Mouse (Mus musculus) left cerebral cortex, adult 11 months (tissue): ENCODE results near the gene Chd3.
"Not testable (repeated sequence)": the region's sequence is repeated elsewhere in the genome, so short reads cannot be mapped to it uniquely, and the experiment has no call there.

Experiments used
- DNase-seq: peaks from one replicate; pipeline ENCODE4 v3.0.0; 2022; ENCODE audit warnings: low spot score

Gene Chd3

DNA sequence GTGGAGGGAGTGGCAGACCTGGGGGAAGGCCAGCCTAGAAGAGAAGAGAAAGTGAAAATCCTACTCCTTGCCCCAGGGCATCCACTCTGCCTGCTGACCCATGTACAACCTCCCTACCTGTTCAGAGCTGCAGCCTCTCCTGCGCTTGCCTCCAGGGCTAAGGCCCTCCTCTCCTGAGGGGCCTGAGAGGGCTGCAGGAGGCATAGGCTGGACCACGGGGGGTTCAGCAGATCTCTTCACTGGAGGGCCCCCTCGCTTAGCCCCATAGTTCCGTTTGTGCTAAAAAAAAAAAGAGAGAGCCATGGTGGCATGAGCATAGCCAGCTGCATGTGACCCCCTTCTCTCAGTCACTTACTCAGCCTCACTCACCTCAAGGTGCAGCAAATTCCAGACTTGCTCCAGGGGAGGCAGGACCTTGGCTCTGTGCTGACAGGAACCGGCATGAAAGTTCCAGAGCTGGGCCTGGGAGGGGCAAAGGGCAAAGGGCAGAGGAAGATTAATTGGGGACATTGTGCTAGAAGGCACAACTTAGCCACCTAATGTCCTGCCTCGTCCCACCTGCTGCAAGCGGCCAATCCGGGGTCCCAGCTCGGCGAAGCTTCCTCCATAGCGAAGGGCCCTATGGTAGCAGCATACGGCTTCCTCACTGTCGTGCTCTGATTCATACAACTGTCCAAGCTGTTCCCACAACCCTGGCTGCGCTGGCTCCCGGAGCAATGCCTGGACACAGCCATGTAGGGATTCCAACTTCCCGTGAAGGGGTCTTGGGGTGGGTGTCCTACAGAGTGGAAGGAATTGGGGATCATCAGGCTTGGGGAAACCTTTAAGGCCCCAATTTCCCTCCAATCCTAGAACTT lies 37.9 kb upstream of the Chd3 start:
- DNase-seq = no peak

DNA sequence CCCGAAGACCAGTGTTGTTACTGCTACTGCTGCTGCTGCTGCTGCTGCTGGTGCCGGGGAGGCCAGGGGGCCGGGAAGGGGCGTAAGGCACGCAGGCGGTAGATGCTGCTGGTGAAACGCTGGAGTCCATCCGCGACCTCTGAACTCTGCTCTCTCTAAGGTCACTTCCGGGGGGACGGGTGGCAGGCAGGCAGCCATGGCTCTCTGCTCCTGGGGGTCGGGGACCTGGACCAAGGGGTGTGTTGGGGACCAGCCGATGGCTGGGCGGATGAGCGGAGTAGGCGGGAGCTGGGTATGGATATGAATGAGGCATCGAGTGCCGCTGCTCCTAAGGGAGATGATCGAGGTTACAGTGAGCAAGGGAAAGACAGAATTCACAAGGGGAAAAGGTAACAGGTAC lies 37.1 kb upstream of the Chd3 start:
- DNase-seq = no peak

DNA sequence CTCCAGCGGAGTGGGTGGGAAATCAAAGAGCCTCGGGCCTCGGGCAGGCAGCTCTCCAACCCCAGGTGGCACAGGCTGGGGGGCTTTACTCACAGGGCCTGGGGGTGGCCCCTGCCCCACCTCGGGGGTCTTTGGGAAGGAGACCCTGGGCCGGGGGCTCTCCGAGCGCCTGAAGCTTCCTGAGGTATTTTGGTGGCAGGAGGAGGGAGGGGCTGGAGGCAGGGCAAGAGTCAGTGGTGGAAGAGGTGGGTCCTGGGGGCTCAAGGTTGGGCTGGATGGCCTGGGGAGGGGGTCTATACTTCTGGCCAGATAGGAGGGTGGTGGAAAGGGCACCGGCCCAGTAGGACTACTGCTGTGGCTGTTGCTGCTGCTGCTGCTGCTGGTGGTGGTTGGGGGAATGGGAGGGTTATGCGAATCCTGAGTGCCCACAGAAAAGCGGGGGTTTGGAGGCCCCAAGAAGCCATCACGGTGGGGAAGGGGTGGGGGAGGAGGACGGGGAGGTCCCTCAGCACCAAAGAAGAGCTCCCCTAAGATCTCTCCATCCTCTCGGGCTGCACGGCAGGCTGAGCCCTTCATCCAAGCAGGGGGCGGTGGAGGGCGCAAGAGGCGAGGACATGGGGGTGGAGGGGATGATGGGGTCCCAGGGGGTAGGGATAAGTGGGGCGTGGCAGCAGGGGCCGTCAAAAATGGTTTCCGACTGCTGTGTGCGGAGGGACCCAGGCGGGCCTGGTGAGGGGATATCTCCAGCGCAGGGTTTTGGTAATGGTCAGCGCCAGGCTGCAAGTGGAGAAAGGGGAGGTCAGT lies 36.4 kb upstream of the Chd3 start:
- no peak for DNase-seq

DNA sequence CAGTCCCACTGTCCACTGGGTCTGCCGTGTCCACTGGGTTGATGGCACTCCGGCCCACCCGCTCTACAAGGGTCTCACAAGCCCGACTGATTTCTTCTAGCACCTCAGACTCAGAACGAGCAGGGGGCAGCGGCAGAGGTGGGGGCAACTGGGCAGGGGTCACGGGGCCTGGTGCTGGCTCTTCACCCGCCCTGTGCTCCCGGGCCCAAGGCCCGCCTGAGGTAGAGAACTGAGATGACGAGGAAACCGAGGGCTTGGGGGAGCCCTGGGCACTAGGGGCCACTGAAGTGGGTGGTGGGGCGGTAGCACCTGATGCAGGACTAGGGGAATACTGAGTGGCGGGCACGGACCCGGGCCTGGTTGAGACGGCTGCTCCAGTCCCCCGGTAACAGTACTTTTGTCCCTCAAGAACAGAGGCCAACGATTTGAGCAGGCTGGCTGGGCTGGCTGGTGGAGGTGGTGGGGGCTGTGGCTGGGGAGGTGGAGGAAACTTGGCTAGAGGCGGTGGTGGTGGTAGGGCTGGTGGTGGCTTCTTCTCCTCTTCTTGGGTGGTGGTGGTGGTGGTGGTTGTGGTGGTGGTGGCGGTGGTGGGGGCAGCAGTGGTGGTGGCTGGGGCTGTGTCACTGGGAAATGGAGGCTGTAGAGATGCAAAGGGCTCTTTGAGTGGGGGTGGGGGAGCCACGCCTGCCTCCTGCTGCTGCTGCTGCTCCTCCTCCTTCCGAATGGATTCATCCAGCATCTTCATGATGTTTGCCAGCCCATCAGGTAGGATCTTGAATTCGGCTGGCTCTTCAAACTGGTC lies 35.6 kb upstream of the Chd3 start:
- no peak for DNase-seq

DNA sequence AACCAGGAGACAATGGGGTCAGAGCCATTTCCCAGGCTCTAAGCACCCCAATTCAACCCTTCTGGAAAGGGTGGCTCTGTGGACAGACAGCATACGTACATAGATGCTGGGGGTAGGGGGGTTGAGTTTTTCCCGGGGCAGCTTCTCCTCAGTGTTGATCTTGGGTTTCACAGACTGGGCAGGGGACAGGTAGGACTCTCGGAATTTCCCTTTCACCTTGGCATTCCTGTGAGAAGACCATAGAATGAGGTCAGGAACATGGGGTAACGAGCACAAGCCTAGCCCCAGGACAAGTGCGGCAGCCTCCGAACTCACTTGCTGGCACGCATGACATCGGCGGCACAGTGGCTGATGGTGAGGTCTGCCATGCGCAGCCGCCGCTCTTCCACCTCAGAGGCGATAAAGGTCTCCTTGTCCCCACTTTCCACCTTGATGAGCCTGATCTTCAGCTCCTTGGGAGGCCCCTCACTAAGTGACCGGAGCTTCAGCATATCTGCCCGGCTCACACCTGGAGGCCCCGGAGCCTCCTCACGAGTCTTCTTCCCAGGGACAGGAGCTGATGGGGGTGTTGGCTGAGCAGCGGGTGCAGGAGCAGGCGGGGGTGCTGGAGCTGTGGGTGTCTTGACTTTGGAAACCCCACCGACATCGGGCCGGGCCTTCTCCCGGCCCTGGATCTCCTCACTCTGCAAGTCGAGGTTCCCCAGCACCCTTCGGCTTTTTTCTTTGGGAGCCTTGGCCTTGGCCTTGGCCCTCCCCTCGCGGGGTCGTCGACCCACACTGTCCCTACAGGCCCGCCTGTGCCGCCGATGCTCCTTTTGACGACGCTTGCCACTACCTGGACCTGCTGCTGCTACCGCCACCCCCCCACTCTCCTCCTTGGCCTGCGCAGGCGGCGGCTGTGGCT lies 34.7 kb upstream of the Chd3 start:
- no peak for DNase-seq

DNA sequence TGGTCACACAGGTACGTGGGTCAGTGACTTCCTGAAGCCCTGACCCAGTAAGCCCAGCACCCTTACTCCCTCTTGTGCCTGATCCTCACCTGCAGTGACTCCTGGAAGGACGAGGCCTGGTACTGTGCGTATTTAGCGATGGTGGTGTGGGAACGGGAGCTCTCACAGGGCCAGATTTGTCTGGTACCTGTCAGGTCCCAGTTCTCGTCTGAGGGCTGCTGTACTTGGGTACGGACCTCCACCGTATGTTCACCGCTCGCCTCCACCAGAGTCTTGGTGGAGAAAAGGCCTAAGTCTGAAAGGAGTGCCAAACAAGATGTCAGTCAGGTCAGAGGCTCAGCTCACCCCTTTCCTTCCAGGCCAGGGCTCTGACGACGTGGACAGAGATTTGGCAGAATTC lies 32.8 kb upstream of the Chd3 start:
- no peak for DNase-seq

DNA sequence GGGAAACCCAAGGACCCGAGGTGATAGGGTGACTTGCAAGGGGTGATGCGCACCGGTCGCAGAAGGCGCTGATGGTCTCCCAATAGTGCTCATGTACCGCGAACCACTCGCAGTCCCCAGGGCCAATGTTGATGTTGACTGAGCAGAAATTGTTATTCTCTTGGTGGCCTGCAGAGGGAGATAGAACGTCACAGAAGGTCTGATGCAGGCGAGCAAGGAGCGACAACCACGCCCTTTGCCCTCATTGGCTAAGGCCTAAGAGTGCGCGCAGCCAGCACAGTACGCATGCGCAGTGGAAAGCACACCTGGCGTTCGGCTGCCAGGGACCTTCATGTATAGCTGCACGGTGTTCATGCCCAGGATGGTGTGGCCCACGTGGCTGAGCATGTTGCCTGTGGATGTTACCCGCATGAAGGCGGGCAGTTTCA lies 32.0 kb upstream of the Chd3 start:
- peak; percentile 91 for DNase-seq

DNA sequence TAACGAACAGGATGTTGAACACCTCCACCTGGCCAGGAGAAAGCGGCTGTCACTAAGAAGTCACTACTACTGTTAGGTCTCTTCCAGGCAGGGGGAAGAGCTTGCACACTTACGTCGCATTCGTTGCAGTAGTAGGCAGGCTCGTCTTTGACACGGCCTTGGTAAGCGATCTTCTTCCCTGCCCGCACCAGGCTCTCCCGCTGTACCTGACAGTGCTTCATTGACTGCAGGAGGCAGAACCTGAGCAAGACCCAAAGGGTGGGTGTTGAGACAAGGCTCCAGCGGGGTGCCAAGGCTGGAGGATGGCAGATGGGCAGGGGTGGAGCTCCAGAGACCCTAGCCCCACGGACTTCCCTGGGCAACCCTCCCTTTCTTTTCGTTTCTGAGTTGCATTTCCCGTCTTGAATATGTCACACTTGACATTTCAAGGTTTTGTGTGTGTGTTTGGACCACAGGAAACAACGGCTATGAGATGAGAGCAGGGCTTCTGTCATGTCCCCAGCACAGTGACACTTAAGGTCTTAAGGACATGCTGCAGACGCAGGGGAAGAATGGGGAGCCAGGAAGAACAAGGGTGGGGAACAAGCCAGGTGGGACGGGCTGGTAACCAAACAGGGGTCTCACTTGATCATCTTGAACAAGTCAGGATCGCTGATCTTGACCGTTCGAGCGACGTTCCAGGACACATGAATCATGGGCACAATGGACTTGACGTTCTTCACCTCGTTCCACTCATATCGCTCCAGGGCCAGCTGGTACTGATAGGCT lies 31.1 kb upstream of the Chd3 start:
- DNase-seq = no peak

DNA sequence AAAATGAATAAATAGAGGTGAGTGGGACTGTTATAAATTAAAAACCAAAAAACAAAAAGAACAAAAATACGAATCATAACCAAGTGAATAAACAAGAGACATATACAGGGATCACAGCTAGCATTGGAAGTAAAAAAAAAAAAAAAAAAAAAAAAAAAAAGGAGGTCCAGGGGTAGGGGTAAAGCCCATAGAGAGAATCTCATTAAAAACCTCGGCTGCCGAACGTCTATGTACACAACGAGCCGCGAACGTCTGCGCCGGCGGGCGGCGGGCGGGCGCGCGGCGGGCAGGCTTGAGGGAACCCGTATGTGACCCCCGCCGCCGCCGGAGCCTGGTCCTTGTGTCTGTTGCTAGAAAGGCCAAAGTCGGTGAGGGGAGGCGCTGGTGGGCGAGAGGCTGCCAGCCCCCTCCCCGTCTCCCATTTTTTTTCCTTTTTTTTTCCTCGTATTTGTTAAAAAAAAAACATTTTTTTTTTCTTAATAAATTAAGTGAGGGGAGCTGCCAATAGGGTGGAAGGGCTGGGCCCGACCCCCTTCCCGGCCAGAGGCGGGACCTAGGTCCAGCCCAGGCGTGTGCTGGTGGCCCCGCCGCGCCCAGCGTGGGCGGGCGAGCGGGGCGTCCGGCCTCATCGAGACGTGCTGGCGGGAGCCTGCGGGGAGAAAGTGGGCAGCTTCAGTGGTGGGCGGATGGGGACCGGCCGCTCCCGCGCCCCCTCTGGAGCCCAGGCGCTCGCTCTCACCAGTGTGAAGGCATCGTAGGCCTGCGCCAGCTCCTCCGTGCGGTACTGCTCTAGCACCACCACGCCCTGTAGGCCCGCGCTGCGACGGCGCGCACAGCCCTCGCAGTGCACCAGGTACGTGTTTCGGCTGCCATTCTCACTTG lies 30.2 kb upstream of the Chd3 start:
- no peak for DNase-seq

DNA sequence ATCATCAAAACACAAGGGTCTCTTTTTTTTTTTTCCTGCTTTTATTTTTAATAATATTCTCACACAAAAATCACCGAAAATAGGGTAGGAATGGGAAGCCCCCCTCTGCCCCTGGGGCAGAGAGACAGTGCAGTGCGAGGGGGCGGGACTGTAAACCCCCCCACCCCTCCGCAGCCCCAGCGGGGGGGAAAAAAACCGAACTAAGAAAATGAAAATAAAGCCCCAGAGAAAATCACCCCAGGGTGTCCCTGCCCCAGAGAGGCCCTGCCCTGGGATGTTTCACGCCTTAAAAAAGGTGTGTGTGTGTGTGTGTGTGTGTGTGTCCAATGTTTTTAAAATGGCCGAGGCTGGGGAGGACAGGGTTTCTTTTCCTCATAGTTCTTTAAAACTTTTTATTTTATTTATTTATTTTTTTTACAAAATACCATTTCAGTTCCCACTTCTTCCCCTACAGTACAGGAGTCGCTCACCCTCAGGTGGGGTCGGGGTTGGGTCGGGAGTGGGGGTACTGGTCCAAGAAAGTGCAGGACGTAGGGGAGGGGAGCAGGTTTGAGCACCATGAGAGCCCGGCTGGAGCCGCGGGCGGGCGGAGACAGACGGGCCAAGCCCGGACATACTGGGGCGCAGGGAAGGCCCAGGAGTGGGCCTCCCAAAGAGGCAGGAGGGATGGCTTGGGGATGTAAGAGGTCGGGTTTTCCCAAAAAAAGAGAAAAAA lies 29.4 kb upstream of the Chd3 start:
- no peak for DNase-seq

DNA sequence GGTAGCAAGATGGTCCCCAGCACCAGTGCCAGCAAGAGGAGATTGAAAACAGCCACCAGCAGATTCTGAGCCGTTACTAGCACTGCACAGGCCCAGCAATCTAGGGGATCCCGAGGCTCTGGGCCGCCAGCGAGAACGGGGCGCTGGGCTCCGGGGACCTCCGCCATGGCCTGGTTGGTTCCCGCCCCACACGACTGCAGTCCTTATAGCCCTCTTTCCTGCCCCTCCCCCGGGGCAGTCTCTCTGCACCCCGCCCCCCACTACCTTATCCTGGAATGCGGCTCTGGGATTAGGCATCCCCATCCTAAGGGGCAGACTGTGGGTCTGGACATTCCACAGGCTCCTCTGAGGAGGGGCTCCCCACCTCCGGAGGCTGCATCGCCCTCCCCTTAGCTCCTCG lies 28.9 kb upstream of the Chd3 start, which contains the start of gene Tmem88:
TSS of gene Tmem88 (minus strand) at position 176 of the 400 bp plus-strand sequence.
- no peak for DNase-seq

DNA sequence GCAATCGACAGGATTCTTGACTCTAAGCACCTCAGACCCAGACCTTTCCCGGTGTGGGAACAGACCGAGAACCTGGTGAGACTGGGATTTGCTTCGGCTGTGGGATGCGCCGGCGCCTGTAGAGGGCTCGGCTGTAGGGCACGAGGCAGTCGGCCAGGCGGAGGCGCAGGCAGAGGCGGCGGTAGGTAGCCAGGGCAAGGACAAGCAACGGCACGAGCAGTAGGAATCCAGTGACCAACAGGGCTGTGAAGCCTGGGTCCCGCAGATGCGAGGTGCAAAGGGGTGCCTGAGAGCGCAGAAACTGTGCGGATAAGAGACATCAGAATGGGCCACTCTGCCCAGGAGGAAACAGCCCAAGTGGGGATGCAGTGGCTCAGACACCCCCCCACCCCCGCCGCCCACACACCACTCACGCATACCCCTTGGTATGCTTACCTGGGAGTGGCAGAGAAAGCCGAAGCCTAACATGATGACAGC lies 28.4 kb upstream of the Chd3 start:
- no peak for DNase-seq

DNA sequence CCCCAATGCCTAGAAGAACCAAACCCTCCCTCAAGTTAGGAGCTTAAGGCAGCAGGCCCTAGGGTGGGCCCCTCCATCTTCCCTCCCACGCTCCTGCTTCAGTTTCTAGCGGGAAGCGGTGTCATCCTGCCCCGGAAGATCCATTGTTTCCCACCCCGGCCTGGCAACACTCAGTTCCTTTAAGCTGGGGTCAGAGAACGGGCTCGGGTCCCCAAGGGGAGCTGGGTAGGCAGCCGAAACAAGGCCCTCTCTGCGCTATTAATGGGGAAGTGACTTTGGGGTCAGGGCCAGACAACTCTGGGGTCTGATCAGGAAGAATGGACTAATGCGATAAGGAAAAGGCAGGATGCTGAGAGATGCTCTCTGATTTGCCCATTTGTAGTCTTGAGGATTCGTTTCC lies 27.6 kb upstream of the Chd3 start:
- no peak for DNase-seq

DNA sequence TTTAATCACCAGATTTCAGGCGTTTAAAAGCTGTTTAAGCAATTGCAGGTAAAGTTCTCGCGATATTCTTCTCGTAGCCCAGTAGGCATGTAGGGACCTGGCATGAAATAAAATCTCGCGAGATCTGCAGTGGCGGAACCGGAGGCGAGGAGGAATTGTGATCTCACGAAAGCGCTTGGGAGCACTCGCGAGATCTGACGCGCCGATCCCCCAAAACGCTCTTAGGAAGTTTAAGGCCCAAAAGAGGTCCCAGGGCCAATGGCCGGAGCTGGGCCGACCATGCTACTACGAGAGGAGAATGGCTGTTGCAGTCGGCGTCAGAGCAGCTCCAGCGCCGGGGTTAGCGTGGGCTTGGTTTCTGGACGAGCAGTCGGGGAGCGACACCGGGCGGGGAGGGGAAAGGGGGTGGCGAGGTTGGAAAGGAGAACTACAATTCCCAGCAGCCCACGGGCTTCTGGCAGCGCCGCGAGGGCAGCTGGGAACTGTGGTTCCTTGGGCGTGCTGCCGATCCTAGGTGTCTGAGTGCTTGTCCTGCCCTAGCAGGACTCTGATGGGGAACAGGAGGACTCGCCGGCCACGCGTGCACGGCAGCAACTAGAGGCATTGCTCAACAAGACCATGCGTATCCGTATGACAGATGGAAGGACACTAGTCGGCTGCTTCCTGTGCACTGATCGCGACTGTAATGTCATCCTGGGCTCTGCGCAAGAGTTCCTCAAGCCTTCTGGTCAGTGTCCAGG lies 26.6 kb upstream of the Chd3 start:
- DNase-seq = peak; percentile 98

DNA sequence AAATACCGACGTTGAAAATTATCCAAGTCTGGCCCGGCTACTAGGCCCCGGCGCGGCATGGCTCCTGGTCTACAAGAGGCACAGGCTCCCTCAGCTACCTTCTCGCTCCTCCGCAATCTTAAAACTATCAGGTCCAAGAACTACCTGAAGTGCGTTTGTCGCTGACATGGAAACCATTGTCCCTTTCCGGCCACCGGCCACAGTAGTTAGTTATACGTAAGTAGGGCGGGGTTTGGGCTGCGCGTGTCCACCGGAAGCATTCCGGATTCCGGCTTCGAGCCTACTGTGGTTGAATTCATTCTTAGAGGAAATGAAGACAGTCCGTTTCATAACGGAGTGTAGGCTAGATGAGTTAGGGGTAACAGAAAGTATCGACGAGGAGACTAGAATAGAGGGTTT lies 26.0 kb upstream of the Chd3 start, which contains the start of the genes Naa38 and Cyb5d1:
TSS of gene Naa38 (plus strand) at position 253 of the 399 bp plus-strand sequence.
TSS of gene Cyb5d1 (minus strand) at position 397 of the 399 bp plus-strand sequence.
- DNase-seq = peak; percentile 90

DNA sequence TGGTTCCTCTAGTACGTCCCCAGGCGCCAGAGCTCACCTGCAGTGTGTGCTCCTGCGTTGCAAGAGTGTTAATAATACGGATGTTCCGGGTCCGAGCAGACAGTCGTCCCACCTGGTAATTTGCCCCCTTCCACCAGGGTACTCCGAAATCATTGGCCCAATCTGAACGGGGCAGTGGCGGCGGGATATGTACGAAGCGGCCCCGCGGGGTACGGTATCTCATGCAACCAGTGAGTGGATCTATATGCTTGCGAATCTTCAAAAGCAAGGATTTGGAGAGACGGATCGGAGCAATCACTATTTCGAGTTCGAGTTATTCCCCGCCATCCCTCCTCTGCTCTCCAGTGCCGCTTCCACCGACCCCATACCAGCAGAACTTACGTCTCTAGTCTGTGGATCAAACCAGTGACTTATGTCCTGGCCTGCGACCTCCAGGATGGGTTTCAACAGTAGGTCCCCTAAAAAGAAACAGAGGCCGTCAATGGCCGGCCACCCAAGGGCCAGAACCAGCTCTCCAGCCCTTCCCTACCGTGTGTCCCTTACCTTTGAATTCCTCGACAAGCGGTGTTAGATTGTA lies 25.5 kb upstream of the Chd3 start:
- not testable (repeated sequence) for DNase-seq

DNA sequence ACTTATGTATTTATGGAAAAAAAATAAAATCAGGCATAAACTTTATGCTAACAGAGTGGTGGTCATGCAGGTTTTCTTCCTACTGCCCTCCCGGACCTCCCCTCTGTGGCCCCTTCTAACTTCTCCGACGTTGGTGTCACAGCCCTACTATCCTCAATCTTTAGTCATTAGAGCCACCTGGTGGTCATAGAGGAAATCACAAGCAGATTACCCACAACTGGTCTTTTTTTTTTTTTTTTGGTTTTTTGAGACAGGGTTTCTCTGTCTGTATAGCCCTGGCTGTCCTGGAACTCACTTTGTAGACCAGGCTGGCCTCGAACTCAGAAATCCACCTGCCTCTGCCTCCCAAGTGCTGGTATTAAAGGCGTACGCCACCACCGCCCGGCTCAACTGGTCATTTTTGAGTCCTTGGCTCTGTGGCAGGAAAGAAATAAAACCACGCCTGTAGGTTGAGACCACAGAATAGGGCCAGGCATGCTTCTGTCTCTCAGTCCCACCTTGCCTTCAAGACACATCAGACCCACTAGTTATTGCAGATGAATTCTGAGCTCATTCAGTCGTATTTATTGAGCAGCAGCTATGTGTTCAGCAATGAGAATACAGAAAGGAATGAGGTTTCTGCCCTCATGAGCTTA lies 21.3 kb upstream of the Chd3 start:
- no peak for DNase-seq
